Mouse (Mus musculus): ENCODE results near the gene Trip4. TPM values are rescaled to one million over a fixed set of nuclear protein-coding genes. Genes with fewer than 3 reads are reported as not detected.
"Not testable (repeated sequence)": the region's sequence is repeated elsewhere in the genome, so short reads cannot be mapped to it uniquely, and the experiment has no call there.

Trip4 gene
- total RNA-seq, 2 experiments from 2014 or later, result 6.0 to 8.0 TPM

DNA sequence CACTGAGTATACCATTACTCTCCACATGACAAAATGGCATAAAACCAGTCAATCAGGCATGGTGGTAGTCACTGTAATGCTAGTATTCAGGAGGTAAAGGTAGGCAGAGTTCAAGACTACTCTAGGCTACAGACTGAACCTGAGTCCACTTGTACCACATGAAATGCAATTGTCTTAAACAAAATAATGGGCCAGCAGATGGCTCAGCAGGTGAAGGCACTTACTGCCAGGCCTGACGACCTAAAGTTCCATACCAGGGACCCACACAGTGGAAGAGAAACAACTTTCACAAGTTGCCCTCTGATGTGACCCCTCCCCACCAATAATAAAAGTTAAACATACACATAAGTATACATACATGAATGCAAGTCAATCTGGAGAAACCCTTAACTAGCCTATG is 100.8 kb downstream of the Trip4 start:
- ATAC-seq (replicated peaks; ENCODE audit: low FRiP score, poor library complexity, severe bottlenecking), result no peak

DNA sequence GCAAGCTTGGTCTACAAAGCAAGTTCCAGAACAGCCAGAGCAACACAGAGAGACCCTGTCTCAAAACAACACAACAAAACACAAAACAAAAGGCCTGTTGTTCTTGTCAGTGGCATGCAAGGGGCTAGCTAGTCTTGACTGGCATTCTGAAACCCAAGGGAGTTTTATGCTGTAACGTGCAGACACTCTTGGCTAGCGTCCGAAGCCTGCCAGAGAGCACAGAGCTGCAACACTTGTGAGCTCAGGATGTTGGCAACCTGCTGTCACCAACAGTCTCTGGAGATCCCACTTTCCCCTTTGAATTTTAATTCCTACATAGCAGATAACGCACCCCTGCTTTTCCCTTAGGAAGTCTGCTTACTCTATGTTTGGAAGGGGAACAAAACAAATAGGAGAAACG is 101.3 kb downstream of the Trip4 start:
- ATAC-seq (replicated peaks; ENCODE audit: low FRiP score, poor library complexity, severe bottlenecking), result no peak

DNA sequence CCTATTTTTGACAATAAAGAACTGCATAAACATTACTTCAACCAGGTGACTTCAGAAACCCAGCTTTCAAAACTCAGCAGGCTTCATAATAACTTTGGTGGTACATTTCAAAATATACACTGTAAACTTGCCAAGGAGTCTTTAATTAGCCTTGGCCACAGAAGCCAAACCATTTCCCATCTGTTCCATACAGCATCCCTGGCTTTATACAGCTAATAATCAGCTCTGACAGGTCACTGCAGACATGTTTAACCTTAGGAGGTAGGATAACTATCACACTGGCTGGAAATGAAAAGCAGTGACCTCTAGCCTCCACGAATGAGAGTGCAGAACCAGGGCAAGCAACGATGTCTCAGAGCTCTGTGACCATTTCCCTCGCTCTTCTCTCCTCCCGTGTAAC is 108.8 kb downstream of the Trip4 start:
- ATAC-seq (replicated peaks; ENCODE audit: low FRiP score, poor library complexity, severe bottlenecking), result no peak

DNA sequence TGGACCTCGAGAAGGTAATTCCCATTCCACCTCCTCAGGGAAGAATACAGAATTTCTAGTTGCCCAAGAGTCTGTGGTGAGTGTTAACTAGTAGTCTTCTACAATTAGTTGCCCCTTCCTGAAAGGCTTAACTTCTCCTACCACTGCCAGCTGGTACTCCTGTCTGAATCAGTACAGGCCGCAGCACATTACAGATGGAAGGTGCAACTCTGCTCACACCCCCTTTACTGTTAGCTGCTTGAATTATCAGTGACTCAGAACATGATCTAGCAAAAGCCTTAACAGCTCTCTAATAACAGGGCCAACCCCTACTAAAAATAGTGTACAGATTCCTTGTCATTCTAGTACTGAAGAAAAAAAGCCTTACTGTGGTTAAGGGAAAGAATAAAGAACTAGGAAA is 112.9 kb downstream of the Trip4 start:
- ATAC-seq (replicated peaks; ENCODE audit: low FRiP score, poor library complexity, severe bottlenecking), result no peak

DNA sequence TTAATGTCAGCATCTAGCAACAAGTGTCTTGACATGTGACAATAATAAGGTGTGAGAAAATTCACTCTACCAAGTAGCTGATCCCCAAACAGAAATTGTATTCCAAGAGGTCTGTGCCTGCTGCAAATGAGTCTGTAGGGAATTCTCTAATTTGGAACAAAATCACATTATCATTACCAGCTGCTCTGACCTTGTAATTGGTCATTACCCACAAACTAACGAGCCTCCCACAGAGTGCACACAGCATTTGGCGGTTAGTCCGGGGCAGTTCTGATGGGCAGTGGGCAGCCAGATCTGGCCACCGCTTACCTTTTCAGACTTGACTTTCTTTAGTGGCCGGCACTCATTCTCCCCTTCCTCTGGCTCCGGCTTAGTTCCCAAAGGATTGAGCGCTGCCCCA is 114.3 kb downstream of the Trip4 start:
- no peak for ATAC-seq (replicated peaks; ENCODE audit: low FRiP score, poor library complexity, severe bottlenecking)

DNA sequence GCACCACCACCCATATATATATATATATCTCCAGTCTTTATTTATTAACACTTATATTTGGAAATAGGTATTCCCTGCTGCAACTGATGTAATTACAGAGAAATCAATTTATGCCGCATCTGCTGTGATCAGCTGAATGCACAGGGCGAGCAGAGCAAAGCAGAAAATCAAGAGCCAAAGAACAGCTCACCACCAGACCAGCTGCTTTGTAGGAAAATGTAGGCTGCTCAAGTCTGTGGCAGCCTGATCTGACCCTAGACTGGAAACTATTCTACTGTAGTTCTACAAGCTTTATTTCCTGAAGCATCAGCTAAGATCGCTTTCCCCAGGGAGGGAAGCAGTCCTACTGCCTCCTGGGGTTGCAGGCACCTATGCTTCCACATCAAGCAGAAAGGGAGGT is 115.1 kb downstream of the Trip4 start:
- no peak for ATAC-seq (replicated peaks; ENCODE audit: low FRiP score, poor library complexity, severe bottlenecking)

DNA sequence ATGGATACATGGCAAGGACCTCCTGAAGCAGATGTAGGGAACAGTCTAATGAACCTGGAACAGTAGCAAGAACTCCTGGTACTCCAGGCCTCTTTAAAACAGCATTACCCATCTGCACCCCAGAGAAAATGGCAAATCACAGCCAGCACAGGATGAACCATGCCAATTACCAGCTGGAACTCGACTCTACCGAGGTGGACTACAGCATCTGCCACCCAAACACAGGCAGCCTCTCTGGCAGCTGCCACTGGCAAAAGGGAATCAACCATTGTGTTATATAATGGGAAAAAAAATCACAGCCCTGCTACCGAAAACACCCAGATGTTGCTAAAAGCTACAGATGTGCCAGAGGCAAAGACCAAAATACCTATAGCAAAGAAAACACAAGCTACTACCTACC is 115.5 kb downstream of the Trip4 start:
- ATAC-seq (replicated peaks; ENCODE audit: low FRiP score, poor library complexity, severe bottlenecking), result no peak

DNA sequence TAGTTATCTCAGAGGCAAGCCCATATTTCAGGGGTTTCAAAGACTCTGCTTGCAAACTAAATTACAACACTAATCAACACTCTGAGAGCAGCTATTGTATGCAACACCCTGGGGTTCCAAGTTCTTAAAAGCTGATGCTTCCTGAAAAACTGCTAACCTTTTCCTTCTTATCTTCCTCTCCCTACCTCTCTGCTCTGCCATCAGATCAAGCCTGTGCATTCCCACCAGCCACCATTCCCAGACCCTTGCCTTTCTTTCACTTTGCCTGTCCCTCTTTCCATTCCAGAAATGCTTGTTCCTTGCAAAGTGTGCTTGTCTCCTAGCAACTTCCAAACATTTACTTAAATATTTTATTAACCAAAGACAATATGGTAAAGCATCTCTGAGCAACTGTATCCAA is 116.7 kb downstream of the Trip4 start:
- no peak for ATAC-seq (replicated peaks; ENCODE audit: low FRiP score, poor library complexity, severe bottlenecking)

DNA sequence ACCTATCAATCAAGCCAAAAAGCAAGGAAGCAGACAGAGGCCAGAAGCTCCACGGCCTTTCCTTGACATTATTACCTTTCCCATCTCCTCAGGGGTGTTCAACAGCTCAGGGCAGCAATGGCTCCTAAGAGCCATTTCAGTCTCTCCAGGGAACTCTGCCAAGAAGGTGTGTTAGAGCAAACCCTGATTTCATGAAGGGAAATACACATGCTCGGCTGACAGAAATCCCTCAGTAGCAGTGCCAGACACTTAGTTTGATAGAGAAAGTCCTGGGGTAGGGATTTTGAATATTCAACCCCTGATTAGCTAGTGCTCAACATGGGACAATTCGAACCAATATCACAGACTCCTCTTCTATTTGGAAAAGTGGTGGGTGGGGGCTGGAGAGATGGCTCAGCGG is 117.5 kb downstream of the Trip4 start:
- ATAC-seq (replicated peaks; ENCODE audit: low FRiP score, poor library complexity, severe bottlenecking), result no peak

DNA sequence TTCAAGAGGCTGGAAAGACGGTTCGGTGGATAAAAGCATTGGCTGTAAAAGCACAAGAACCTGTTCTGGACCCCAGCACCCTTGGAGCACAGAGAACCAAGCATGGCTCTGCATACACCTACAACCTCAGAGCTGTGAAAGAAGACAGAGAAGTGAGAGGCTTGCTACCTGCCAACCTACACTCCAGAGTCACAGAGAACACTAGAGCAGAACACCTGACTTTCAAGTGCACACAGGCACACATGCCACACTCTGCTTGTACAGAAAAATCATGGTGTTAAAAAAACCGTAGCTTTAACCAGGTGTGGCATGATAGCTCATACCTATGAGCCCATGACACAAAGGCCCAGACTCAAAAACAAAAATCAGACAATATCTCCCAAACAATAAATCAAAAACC is 118.8 kb downstream of the Trip4 start:
- no peak for ATAC-seq (replicated peaks; ENCODE audit: low FRiP score, poor library complexity, severe bottlenecking)

DNA sequence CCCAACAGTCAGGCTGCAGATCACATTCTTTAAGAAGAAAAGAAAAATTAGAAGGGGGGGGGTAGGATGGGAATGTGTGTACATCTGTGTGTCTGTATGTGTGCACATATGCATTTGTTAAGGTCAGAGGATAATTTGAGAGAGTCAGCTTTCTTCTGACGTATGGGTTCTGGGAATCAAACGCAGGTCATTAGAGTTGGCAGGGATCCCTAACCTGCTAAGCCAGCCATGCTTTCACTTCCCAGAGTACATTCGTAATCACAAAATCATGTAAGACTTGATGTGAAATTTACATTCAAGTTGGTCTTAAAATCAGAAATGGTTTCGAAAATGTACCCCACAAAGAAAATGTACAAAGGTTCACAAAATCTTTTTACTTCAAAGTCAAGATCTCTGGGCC is 120.0 kb downstream of the Trip4 start:
- ATAC-seq (replicated peaks; ENCODE audit: low FRiP score, poor library complexity, severe bottlenecking), result no peak

DNA sequence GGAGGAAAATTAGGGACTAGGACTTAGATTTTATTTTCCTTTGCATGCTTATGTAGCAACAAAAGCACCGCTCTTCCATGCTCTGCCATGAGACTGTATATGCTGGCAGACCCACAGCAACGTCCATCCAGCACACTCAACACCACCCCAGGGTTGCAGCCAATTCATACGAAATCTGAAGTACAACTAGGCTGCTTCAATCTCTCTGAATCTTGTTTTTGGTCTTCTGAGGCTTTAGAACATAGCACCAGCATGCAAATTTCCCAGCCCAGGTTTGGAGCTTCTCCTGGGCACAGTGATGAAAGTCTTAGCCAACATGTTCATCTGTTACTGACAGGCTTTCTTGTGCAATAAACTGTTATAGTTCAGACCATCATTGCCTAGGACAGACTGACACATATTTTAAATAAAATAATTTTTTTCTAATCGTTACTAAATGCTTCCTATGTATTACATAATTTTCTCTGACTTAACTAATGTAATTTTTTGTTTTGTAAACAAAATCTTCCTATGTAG is 120.7 kb downstream of the Trip4 start:
- ATAC-seq (replicated peaks; ENCODE audit: low FRiP score, poor library complexity, severe bottlenecking), result no peak

DNA sequence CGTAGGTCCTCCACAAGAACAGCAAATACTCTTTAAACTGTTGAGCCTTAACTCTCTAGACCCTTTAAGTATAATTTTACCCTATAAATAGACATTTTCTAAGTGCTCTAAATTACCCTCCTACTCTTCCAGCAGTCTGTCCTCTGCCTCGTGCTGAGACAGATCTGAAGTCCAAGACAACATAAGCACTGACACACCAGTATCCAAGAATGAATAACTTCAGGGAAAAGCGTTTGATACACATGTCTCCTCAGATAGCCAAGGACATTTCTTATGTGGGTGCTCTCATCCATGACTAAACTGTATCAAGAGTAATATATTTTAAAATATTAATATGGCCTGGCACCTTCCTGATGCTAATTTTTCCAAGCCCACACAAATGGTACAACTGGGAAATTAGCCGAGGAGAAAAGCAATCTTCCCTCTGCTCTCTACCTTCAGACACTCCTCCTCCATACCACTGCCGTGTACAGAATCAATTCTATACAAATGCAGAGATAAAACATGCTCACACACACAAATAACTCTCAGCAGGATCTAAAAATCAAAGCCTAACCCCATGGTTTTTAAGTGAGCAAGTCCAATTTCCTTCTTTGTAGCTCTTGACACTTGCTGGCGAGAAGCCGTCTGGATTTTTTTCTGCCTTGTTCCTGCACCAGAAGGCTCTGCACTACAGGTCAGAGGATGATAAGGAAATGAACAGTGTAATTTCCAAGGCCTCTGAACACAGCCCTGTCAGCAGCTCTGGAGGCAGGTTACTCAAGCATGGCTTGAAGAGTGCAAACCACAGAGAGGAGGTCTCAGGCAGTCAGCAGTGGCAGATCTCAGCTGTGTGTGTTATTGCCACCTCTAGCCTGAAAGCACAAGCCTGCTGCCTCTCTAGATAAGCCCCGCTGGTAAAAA is 121.5 kb downstream of the Trip4 start:
- peak; percentile 55 for ATAC-seq (replicated peaks; ENCODE audit: low FRiP score, poor library complexity, severe bottlenecking)

DNA sequence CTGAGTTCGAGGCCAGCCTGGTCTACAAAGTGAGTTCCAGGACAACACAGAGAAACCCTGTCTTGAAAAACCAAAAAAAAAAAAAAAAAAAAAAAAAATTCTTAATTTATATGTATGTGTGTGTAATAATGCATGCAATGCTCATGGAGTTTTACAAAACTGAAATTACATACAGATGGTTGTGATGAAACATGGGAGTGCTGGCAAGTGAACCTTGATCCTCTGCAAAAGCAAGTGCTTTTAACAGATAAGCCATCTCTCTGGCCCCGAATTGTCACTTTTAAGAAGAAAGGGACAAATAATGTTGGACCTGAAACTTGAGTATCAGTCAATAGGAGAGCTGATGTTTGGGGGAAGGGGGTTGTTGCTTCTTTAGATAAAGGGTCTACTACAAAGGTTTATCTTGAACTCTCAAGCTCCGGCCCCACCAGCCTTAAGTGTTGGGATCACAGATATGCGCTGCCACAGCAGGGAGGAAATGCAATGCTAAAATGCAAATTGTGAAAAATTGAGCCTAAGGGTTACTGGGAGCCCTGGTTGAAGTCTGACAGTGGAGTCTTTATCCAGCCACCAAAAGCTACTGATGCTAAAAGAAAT is 122.7 kb downstream of the Trip4 start:
- no peak for ATAC-seq (replicated peaks; ENCODE audit: low FRiP score, poor library complexity, severe bottlenecking)

DNA sequence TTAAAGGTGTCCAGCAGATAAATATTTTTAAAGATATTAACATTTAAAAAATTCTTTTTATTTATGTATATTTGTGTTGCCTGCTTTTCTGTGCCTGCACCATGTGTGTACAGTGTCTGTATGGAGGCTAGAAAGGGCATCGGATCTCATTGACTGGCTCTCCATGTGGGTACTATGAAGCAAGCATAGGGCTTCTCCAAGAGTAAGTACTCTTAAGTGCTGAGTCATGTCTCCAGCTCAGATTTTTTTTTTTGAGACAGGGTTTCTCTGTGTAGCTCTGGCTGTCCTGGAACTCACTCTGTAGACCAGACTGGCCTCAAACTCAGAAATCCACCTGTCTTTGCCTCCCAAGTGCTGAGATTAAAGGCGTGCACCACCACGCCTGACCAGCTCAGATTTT is 129.0 kb downstream of the Trip4 start:
- not testable (repeated sequence) for ATAC-seq (replicated peaks; ENCODE audit: low FRiP score, poor library complexity, severe bottlenecking)

Other genes with a start within 250 kb of the Trip4 start
- gene Oaz2, start 240.8 kb downstream of the Trip4 start, total RNA-seq (2015; ENCODE audit: low replicate concordance), result 8.3 and 9.0 TPM in 2 replicates
- gene Oaz2, start 240.8 kb downstream of the Trip4 start, total RNA-seq (2017; ENCODE audit: low replicate concordance), result 16.3 and 17.7 TPM in 2 replicates
- 4.0 and 7.3 TPM in 2 replicates for gene Zfp609, start 81.2 kb downstream of the Trip4 start, total RNA-seq (2015; ENCODE audit: low replicate concordance)
- 1.1 and 2.5 TPM in 2 replicates for gene Zfp609, start 81.2 kb downstream of the Trip4 start, total RNA-seq (2017; ENCODE audit: low replicate concordance)
- 21.7 and 24.9 TPM in 2 replicates for gene Pclaf, start 18.6 kb downstream of the Trip4 start, total RNA-seq (2015; ENCODE audit: low replicate concordance)
- gene Pclaf, start 18.6 kb downstream of the Trip4 start, total RNA-seq (2017; ENCODE audit: low replicate concordance), result 51.6 and 90.7 TPM in 2 replicates
- 9.6 and 15.8 TPM in 2 replicates for gene Csnk1g1, start 130 bp upstream of the Trip4 start, total RNA-seq (2015; ENCODE audit: low replicate concordance)
- 12.5 and 19.3 TPM in 2 replicates for gene Csnk1g1, start 130 bp upstream of the Trip4 start, total RNA-seq (2017; ENCODE audit: low replicate concordance)
- gene Ppib, start 151.4 kb upstream of the Trip4 start, total RNA-seq (2015; ENCODE audit: low replicate concordance), result 121 and 151 TPM in 2 replicates
- 155 and 185 TPM in 2 replicates for gene Ppib, start 151.4 kb upstream of the Trip4 start, total RNA-seq (2017; ENCODE audit: low replicate concordance)
- gene Snx22, start 160.9 kb upstream of the Trip4 start, total RNA-seq (2015; ENCODE audit: low replicate concordance), result 35.7 and 39.1 TPM in 2 replicates
- 58.5 and 59.1 TPM in 2 replicates for gene Snx22, start 160.9 kb upstream of the Trip4 start, total RNA-seq (2017; ENCODE audit: low replicate concordance)
- 11.1 and 33.4 TPM in 2 replicates for gene Snx1, start 217.8 kb upstream of the Trip4 start, total RNA-seq (2015; ENCODE audit: low replicate concordance)
- 44.0 and 54.1 TPM in 2 replicates for gene Snx1, start 217.8 kb upstream of the Trip4 start, total RNA-seq (2017; ENCODE audit: low replicate concordance)
- gene Ciao2a, start 217.8 kb upstream of the Trip4 start, total RNA-seq (2015; ENCODE audit: low replicate concordance), result 71.7 and 81.5 TPM in 2 replicates
- 37.1 and 66.1 TPM in 2 replicates for gene Ciao2a, start 217.8 kb upstream of the Trip4 start, total RNA-seq (2017; ENCODE audit: low replicate concordance)
- gene Dapk2, start 249.4 kb upstream of the Trip4 start, total RNA-seq (2015; ENCODE audit: low replicate concordance), result 157 and 171 TPM in 2 replicates
- gene Dapk2, start 249.4 kb upstream of the Trip4 start, total RNA-seq (2017; ENCODE audit: low replicate concordance), result 252 and 316 TPM in 2 replicates